Mouse (Mus musculus) G1E (cell line): ENCODE results near the gene Ctdspl. TPM values are rescaled to one million over a fixed set of nuclear protein-coding genes. Genes with fewer than 3 reads are reported as not detected.
A peak's percentile ranks its signal among the peaks of the same experiment; 100 is the strongest.

Source experiments
- ATAC-seq: 2 replicates; pipeline ENCODE4 v1.8.0; 2016; ENCODE audit warnings: mild to moderate bottlenecking; ENCODE audit not compliant: insufficient number of reproducible peaks, poor library complexity, low FRiP score, severe bottlenecking; ENCODE audit errors: extremely low read depth
- DNase-seq: peaks from one replicate; pipeline ENCODE4 v3.0.0; 2012; ENCODE audit warnings: low spot score
- H3K27me3 ChIP-seq: 2 replicates; pipeline ENCODE4 v1.6.1; 2012; ENCODE audit warnings: mild to moderate bottlenecking, low read length, inconsistent platforms; ENCODE audit not compliant: insufficient read depth
- H3K36me3 ChIP-seq: replicated peaks from 2 replicates; pipeline ENCODE3; 2012; ENCODE audit warnings: mild to moderate bottlenecking, inconsistent platforms
- H3K4me1 ChIP-seq: 2 replicates; pipeline ENCODE4 v1.6.1; 2012; ENCODE audit warnings: low read depth, low read length, inconsistent platforms, mixed read lengths; ENCODE audit not compliant: insufficient read depth
- H3K4me3 ChIP-seq: 2 replicates; pipeline ENCODE4 v1.5.1; 2012; ENCODE audit warnings: low read depth, mild to moderate bottlenecking, inconsistent platforms, low read length, moderate library complexity, mixed read lengths
- H3K9me3 ChIP-seq: replicated peaks from 2 replicates; pipeline ENCODE4 v1.6.1; 2012; ENCODE audit warnings: inconsistent platforms
- CTCF ChIP-seq: IDR thresholded peaks from 2 replicates; pipeline ENCODE4 v1.5.1; 2012; ENCODE audit warnings: low read depth, low read length, inconsistent platforms, mixed read lengths
- GATA1 ChIP-seq: IDR thresholded peaks from 2 replicates; pipeline ENCODE4 v1.6.1; 2012; ENCODE audit warnings: borderline replicate concordance, low read length, inconsistent platforms, mixed read lengths
- GATA2 ChIP-seq: IDR thresholded peaks from 2 replicates; pipeline ENCODE4 v1.6.1; 2012; ENCODE audit warnings: low read depth, low read length, inconsistent platforms, borderline replicate concordance
- POLR2AphosphoS5 ChIP-seq: IDR thresholded peaks from 2 replicates; pipeline ENCODE4 v1.6.1; 2012; ENCODE audit warnings: low read depth, low read length, inconsistent platforms; ENCODE audit not compliant: insufficient replicate concordance
- TAL1 ChIP-seq: conservative IDR thresholded peaks from 2 replicates; pipeline ENCODE4 v1.6.1; 2012; ENCODE audit warnings: low read depth, low read length, inconsistent platforms, mixed read lengths
- polyA plus RNA-seq: library from polyadenylated mRNA; stranded (reverse); fragments of >175 nt; gene quantifications from 2 replicates; pipeline ENCODE4 v1.2.3, GENCODE M21; 2012
- total RNA-seq, 2 experiments: library from RNA; stranded (forward) in 1 of 2; stranded (reverse) in 1 of 2; fragments of 200-1000 nt in 1 of 2; fragments of >200 nt in 1 of 2; fragmentation: Nextera tagmentation in 1 of 2; gene quantifications; 2 replicates each; pipeline ENCODE4 v1.2.3; 2014 to 2017

Ctdspl gene
- total and polyA plus RNA-seq, 3 experiments: 0.05 TPM; not detected in 2

- no peaks in the 10 kb centered on the region for H3K4me1 ChIP-seq
- ATAC-seq: no peak
- no peaks in the 10 kb centered on the region for H3K27me3 ChIP-seq
- no peak for DNase-seq
- H3K4me3 ChIP-seq: no peak overlapping the region
- H3K36me3 ChIP-seq: no peaks in the 10 kb centered on the region
- no peak for TF ChIP-seq GATA1
- TF ChIP-seq TAL1: no peak
- TF ChIP-seq GATA2: no peak
- TF ChIP-seq CTCF: no peak
- TF ChIP-seq POLR2AphosphoS5: no peak
- H3K9me3 ChIP-seq: peaks cover 88% of the 10 kb centered on the region
Measured at GRCm38 (mm10) chr9:119087309-119087708, 161.1 kb downstream of the Ctdspl start.

DNA sequence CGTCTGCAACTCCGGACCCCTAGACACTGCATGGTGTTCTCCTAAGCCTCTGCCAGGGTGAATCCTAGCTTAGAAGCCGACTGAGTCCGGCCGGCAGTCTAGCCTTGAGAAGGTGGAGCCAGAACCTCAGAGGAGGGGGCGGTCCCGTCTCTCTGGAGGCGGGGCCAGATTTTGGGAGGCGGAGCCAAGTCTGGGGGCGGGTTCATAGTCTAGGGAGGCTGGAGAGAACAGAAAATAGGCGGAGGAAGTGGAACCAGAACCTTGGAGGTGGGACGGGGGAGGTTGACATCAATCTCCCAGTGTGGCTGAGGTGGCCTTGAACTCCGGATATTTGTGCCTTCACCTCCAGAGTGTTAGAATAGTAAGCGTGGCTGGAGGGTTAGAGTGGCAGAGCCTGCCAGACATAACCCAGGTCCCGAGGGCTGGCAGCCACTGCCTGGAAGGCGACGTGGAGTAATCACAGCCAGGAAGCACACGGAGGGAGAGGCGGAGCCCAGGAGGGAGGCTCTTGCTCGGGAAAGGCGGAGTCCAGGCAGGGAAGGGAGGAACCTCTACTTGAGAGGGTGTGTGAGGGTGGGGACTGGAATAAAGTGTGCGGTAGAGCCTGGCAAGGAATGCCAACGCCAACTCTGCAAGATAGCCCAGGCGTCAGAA is 162.0 kb downstream of the Ctdspl start:
- TF ChIP-seq CTCF: no peak
- no peak for TF ChIP-seq GATA1
- no peak for TF ChIP-seq POLR2AphosphoS5
- no peak for TF ChIP-seq TAL1
- no peak for TF ChIP-seq GATA2
- Histone ChIP-seq H3K36me3 (no peaks in the 10 kb centered on the region), H3K9me3 (peaks cover 89% of the 10 kb centered on the region), H3K4me3 (no peak overlapping the region), H3K4me1 (no peaks in the 10 kb centered on the region), H3K27me3 (no peaks in the 10 kb centered on the region)
- ATAC-seq (no peak), DNase-seq (no peak)

GRCm38 (mm10) chr9:119089437-119089836 is 163.2 kb downstream of the Ctdspl start:
- H3K4me1 ChIP-seq: no peaks in the 10 kb centered on the region
- H3K27me3 ChIP-seq: no peaks in the 10 kb centered on the region
- no peak overlapping the region for H3K4me3 ChIP-seq
- peaks cover 94% of the 10 kb centered on the region for H3K9me3 ChIP-seq
- no peak for DNase-seq
- no peaks in the 10 kb centered on the region for H3K36me3 ChIP-seq
- TF ChIP-seq POLR2AphosphoS5 (no peak), GATA2 (no peak), TAL1 (no peak), GATA1 (no peak), CTCF (no peak)
- no peak for ATAC-seq

GRCm38 (mm10) chr9:119090462-119090861 is 164.2 kb downstream of the Ctdspl start:
- no peak overlapping the region for H3K4me3 ChIP-seq
- ATAC-seq (no peak), DNase-seq (no peak)
- H3K4me1 ChIP-seq: no peaks in the 10 kb centered on the region
- no peaks in the 10 kb centered on the region for H3K27me3 ChIP-seq
- no peak for TF ChIP-seq GATA2
- TF ChIP-seq POLR2AphosphoS5: no peak
- TF ChIP-seq GATA1: no peak
- TF ChIP-seq TAL1: no peak
- TF ChIP-seq CTCF: no peak
- H3K9me3 ChIP-seq: peaks cover 94% of the 10 kb centered on the region
- no peaks in the 10 kb centered on the region for H3K36me3 ChIP-seq

DNA sequence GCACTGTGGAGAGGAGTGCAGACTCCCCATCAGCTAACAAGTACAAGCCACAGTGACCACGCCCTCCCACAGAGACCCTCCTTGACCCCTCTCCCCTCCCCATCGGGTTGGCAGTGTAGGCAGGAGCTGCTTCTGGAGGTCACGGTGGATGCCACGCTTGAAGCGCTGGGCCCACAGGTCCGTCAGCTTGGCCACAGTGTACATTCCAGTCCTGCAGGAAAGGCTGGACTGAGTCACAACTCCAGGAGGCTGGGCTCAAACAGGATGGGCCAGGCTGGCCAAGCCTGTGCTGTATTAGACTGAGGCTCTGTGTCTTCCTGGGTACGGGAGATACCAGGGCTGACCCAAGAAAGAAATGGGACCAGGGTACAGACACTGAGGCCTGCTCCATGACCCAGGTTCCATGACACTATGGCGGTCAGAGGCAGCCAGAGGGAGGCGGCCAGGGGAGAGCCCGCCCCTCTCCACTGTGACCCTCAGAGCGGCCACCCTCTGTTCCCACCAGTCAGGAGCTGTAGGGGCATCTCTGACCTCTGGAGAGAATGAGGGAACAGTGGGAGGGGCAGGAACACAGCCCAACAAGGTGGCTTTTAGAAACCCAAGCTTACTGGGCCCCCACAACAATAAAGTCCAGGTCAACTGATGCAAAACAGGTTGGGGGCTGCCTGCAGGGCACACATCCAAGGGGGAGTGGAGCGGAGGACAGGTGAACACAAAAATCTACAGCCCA is 165.5 kb downstream of the Ctdspl start:
- no peak for TF ChIP-seq TAL1
- TF ChIP-seq GATA1: no peak
- TF ChIP-seq CTCF: no peak
- no peak for TF ChIP-seq GATA2
- TF ChIP-seq POLR2AphosphoS5: no peak
- no peak for ATAC-seq
- no peaks in the 10 kb centered on the region for H3K27me3 ChIP-seq
- 0 out of 2 replicates have a peak overlapping the region, but pooled peaks have one; percentile 7 for H3K4me3 ChIP-seq
- no peaks in the 10 kb centered on the region for H3K36me3 ChIP-seq
- H3K4me1 ChIP-seq: no peaks in the 10 kb centered on the region
- no peak for DNase-seq
- peaks cover 93% of the 10 kb centered on the region for H3K9me3 ChIP-seq

DNA sequence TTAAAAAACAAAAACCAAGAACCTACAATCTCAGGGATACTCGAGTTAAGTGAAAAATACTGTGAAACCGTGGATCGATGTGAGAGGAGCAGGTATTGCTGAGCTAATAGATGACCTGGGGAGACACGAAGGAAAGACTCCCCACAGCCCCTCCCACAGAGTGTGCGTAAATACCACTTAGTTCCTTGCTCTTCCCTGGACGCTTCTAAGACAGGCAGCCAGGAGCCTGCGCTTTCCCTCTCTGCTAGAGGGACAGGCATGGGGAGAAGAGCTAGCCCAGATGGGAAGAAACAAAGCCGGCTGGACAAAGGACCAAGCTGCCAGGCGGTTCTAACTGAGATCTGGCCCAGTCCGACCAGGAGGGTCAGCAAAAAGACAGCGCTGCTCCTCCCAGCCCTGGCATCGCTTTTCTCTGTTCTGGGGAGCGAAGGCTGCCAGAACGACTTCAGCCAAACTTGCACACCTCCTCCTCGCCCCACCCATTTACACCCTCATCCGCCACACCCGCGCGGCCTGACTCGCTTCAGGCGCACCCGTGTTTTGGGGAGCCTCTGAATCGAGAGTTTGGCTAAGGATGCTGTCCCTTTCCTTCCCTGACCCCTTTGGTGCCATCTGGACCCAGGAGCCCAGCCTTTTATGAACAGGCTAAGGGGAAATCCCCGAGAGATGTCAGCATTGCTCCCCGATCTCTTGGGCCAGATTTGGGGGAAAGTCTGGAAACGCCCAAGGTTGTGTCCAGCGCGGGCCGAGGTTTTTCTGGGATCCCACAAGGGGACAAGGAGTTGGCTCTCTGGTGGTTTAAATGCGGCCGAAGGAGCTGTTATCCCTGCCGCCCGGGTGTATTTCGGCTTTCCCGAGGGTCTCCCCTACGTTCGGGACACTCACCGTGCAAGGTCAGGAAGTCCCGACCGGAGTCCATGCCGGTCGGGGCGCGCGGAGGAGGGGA is 166.5 kb downstream of the Ctdspl start:
- Histone ChIP-seq H3K4me1 (no peaks in the 10 kb centered on the region), H3K36me3 (no peaks in the 10 kb centered on the region), H3K4me3 (peak overlapping the region; percentile 9; the same call in 1 of the 2 replicates), H3K27me3 (no peaks in the 10 kb centered on the region), H3K9me3 (peaks cover 90% of the 10 kb centered on the region)
- no peak for DNase-seq
- no peak for TF ChIP-seq CTCF
- TF ChIP-seq TAL1: no peak
- no peak for ATAC-seq

Other genes starting within 250 kb of the Ctdspl start
- not detected in 2 replicates for gene Vill, start 126.3 kb downstream of the Ctdspl start, total RNA-seq (2014; fragmentation: Nextera tagmentation)
- not detected in 2 replicates for gene Vill, start 126.3 kb downstream of the Ctdspl start, total RNA-seq (2017)
- gene Vill, start 126.3 kb downstream of the Ctdspl start, polyA plus RNA-seq: not detected in 2 replicates
- gene Plcd1, start 167.0 kb downstream of the Ctdspl start, total RNA-seq (2014; fragmentation: Nextera tagmentation): not detected in 2 replicates
- not detected in 2 replicates for gene Plcd1, start 167.0 kb downstream of the Ctdspl start, total RNA-seq (2017)
- not detected in 2 replicates for gene Plcd1, start 167.0 kb downstream of the Ctdspl start, polyA plus RNA-seq
- gene Dlec1, start 176.0 kb downstream of the Ctdspl start, total RNA-seq (2014; fragmentation: Nextera tagmentation): not detected in 2 replicates
- gene Dlec1, start 176.0 kb downstream of the Ctdspl start, total RNA-seq (2017): not detected in 2 replicates
- gene Dlec1, start 176.0 kb downstream of the Ctdspl start, polyA plus RNA-seq: not detected in 2 replicates
- gene Acaa1b, start 230.6 kb downstream of the Ctdspl start, total RNA-seq (2014; fragmentation: Nextera tagmentation): not detected in 2 replicates
- gene Acaa1b, start 230.6 kb downstream of the Ctdspl start, total RNA-seq (2017): 0.06 TPM in 1 of 2 replicates, not detected in the other
- gene Acaa1b, start 230.6 kb downstream of the Ctdspl start, polyA plus RNA-seq: not detected in 2 replicates
- gene Gm47289, start 232.7 kb downstream of the Ctdspl start, total RNA-seq (2014; fragmentation: Nextera tagmentation): not detected in 2 replicates
- gene Gm47289, start 232.7 kb downstream of the Ctdspl start, total RNA-seq (2017): 0.11 TPM in 1 of 2 replicates, not detected in the other
- gene Gm47289, start 232.7 kb downstream of the Ctdspl start, polyA plus RNA-seq: not detected in 2 replicates